23 mouse cellular contexts compared by ENCODE assay signal in genomic region chrX:162963840-162964239, GRCm38 (mm10). TPM values are rescaled to one million over a fixed set of nuclear protein-coding genes. Genes with fewer than 3 reads are reported as not detected.
A peak's percentile ranks its signal among the peaks of the same experiment; 100 is the strongest.
DNase-seq lines count a peak whose midpoint lies in the region; ATAC-seq and TF ChIP-seq lines count a peak whose summit lies in the region.
"Had no signal": no experiment of that assay in that cellular context is flagged by ENCODE, and none has a peak within 500 bp of the region (broad histone marks: within the 10 kb centered on the region; RNA-seq: fewer than 3 reads in every experiment).

No protein-coding gene starts in this region.

- no peaks in the 10 kb centered on the region for H3K9me3 ChIP-seq in embryonic facial prominence, embryonic 14.5 days (ENCODE audit: control insufficient read depth, low read length)
- H3K9me3 ChIP-seq in embryonic facial prominence, embryonic 10.5 days = no peaks in the 10 kb centered on the region
- H3K9me3 ChIP-seq in kidney, postnatal 0 days (replicated peaks; ENCODE audit: low read length) = no peaks in the 10 kb centered on the region
- no peaks in the 10 kb centered on the region for H3K9me3 ChIP-seq in kidney, embryonic 14.5 days (ENCODE audit: control insufficient read depth, low read length)
- H3K9me3 ChIP-seq in intestine, postnatal 0 days (ENCODE audit: control insufficient read depth) = no peaks in the 10 kb centered on the region
- no peaks in the 10 kb centered on the region for H3K9me3 ChIP-seq in limb, embryonic 10.5 days (replicated peaks)
- no peaks in the 10 kb centered on the region for H3K9me3 ChIP-seq in midbrain, postnatal 0 days (ENCODE audit: low read length)
- H3K9me3 ChIP-seq: forebrain, embryonic 15.5 days; G1E; heart, embryonic 13.5 days had no signal

- H3K4me1 ChIP-seq in embryonic facial prominence, embryonic 14.5 days (ENCODE audit: control insufficient read depth, insufficient read depth, low read length) = no peaks in the 10 kb centered on the region
- no peaks in the 10 kb centered on the region for H3K4me1 ChIP-seq in embryonic facial prominence, embryonic 10.5 days
- H3K4me1 ChIP-seq in kidney, postnatal 0 days (replicated peaks; ENCODE audit: insufficient read depth, low read length) = no peaks in the 10 kb centered on the region
- H3K4me1 ChIP-seq in kidney, embryonic 14.5 days (ENCODE audit: control insufficient read depth, insufficient read depth, low read length) = no peaks in the 10 kb centered on the region
- H3K4me1 ChIP-seq in intestine, postnatal 0 days (replicated peaks; ENCODE audit: control insufficient read depth, insufficient read depth, low read length) = no peaks in the 10 kb centered on the region
- no peaks in the 10 kb centered on the region for H3K4me1 ChIP-seq in limb, embryonic 10.5 days
- no peaks in the 10 kb centered on the region for H3K4me1 ChIP-seq in midbrain, postnatal 0 days (ENCODE audit: insufficient read depth, low read length)
- H3K4me1 ChIP-seq: forebrain, embryonic 15.5 days; heart, embryonic 13.5 days had no signal

- peaks cover 3% of the 10 kb centered on the region for H3K27me3 ChIP-seq in embryonic facial prominence, embryonic 14.5 days (replicated peaks; ENCODE audit: control insufficient read depth, insufficient read depth, low read length)
- peaks cover 71% of the 10 kb centered on the region for H3K27me3 ChIP-seq in embryonic facial prominence, embryonic 10.5 days (replicated peaks; ENCODE audit: low read depth, poor library complexity, severe bottlenecking)
- H3K27me3 ChIP-seq in kidney, postnatal 0 days (ENCODE audit: insufficient read depth, low read length) = no peaks in the 10 kb centered on the region
- no peaks in the 10 kb centered on the region; the same call in 1 of the 2 replicates for H3K27me3 ChIP-seq in kidney, embryonic 14.5 days (ENCODE audit: control insufficient read depth, insufficient read depth, low read length)
- H3K27me3 ChIP-seq in intestine, postnatal 0 days (replicated peaks; ENCODE audit: control insufficient read depth, insufficient read depth, low read length) = no peaks in the 10 kb centered on the region
- peaks cover 88% of the 10 kb centered on the region for H3K27me3 ChIP-seq in limb, embryonic 10.5 days (ENCODE audit: low read depth, poor library complexity, severe bottlenecking)
- H3K27me3 ChIP-seq in midbrain, postnatal 0 days (ENCODE audit: insufficient read depth, low read length) = no peaks in the 10 kb centered on the region
- H3K27me3 ChIP-seq: heart, embryonic 13.5 days had no signal

- peak; percentile 2 for DNase-seq in embryonic facial prominence, embryonic 14.5 days (ENCODE audit: low spot score)
- no peak for DNase-seq in embryonic facial prominence, embryonic 10.5 days (ENCODE audit: low spot score)
- DNase-seq in kidney, postnatal 0 days (ENCODE audit: low spot score) = no peak
- peak; percentile 19 for DNase-seq in NIH3T3 (ENCODE audit: low read depth)
- no peak for DNase-seq in limb, embryonic 10.5 days (ENCODE audit: low spot score)
- DNase-seq in midbrain, postnatal 0 days (ENCODE audit: low spot score) = no peak
- DNase-seq: adrenal gland, adult 2 months; adrenal gland, postnatal 25 days; B cell, adult 2 months; cerebellum, adult 2 months; cerebellum, postnatal 10 days; gastrocnemius, postnatal 36 days; heart, adult 11 months; heart, postnatal 36 days had no signal

- no peak for TF ChIP-seq CTCF in kidney, postnatal 0 days (IDR thresholded peaks at IDR 0.05; ENCODE audit: low read depth)
- TF ChIP-seq CTCF in intestine, postnatal 0 days (IDR thresholded peaks at IDR 0.05; ENCODE audit: low read depth) = 0 out of 2 replicates have a peak, but pooled peaks have one; percentile 1
- TF ChIP-seq CTCF in midbrain, postnatal 0 days (IDR thresholded peaks at IDR 0.05) = no peak

- no peak overlapping the region for H3K27ac ChIP-seq in embryonic facial prominence, embryonic 14.5 days (replicated peaks; ENCODE audit: low read depth, low read length)
- H3K27ac ChIP-seq in embryonic facial prominence, embryonic 10.5 days (replicated peaks) = no peak overlapping the region
- peak overlapping the region; percentile 47; the same call in 1 of the 2 replicates for H3K27ac ChIP-seq in kidney, postnatal 0 days
- no peak overlapping the region for H3K27ac ChIP-seq in kidney, embryonic 14.5 days (ENCODE audit: low read depth, low read length)
- no peak overlapping the region for H3K27ac ChIP-seq in intestine, postnatal 0 days (ENCODE audit: low read depth, low read length)
- no peak overlapping the region for H3K27ac ChIP-seq in limb, embryonic 10.5 days
- no peak overlapping the region for H3K27ac ChIP-seq in midbrain, postnatal 0 days (ENCODE audit: low read depth, low read length)
- H3K27ac ChIP-seq: forebrain, embryonic 15.5 days; heart, embryonic 13.5 days had no signal

- H3K36me3 ChIP-seq in embryonic facial prominence, embryonic 14.5 days (ENCODE audit: control insufficient read depth, insufficient read depth, low read length) = no peaks in the 10 kb centered on the region
- no peaks in the 10 kb centered on the region for H3K36me3 ChIP-seq in embryonic facial prominence, embryonic 10.5 days (replicated peaks)
- H3K36me3 ChIP-seq in kidney, postnatal 0 days (ENCODE audit: insufficient read depth, low read length) = no peaks in the 10 kb centered on the region
- no peaks in the 10 kb centered on the region for H3K36me3 ChIP-seq in kidney, embryonic 14.5 days (ENCODE audit: control insufficient read depth, insufficient read depth, low read length)
- H3K36me3 ChIP-seq in intestine, postnatal 0 days (ENCODE audit: control insufficient read depth, insufficient read depth) = no peaks in the 10 kb centered on the region
- H3K36me3 ChIP-seq in limb, embryonic 10.5 days = no peaks in the 10 kb centered on the region
- H3K36me3 ChIP-seq in midbrain, postnatal 0 days (ENCODE audit: insufficient read depth, low read length) = no peaks in the 10 kb centered on the region
- H3K36me3 ChIP-seq: forebrain, embryonic 15.5 days; heart, embryonic 13.5 days had no signal

- H3K9ac ChIP-seq in embryonic facial prominence, embryonic 14.5 days (ENCODE audit: low read depth, low read length) = no peak overlapping the region
- H3K9ac ChIP-seq in kidney, postnatal 0 days (ENCODE audit: low read depth, low read length) = no peak overlapping the region
- H3K9ac ChIP-seq in kidney, embryonic 14.5 days (ENCODE audit: low read depth, low read length) = no peak overlapping the region
- no peak overlapping the region for H3K9ac ChIP-seq in intestine, postnatal 0 days (ENCODE audit: low read depth, low read length)
- H3K9ac ChIP-seq in midbrain, postnatal 0 days (replicated peaks; ENCODE audit: low read length, poor library complexity, severe bottlenecking) = no peak overlapping the region
- H3K9ac ChIP-seq: forebrain, embryonic 15.5 days; heart, embryonic 13.5 days had no signal

- H3K4me3 ChIP-seq in embryonic facial prominence, embryonic 14.5 days (ENCODE audit: low read depth, low read length) = no peak overlapping the region
- H3K4me3 ChIP-seq in embryonic facial prominence, embryonic 10.5 days = no peak overlapping the region
- no peak overlapping the region for H3K4me3 ChIP-seq in kidney, postnatal 0 days (replicated peaks; ENCODE audit: low read depth, low read length)
- H3K4me3 ChIP-seq in kidney, embryonic 14.5 days (ENCODE audit: low read length) = no peak overlapping the region
- peak overlapping the region; percentile 12; the same call in 1 of the 2 replicates for H3K4me3 ChIP-seq in intestine, postnatal 0 days (ENCODE audit: low read depth, low read length)
- no peak overlapping the region for H3K4me3 ChIP-seq in limb, embryonic 10.5 days
- no peak overlapping the region for H3K4me3 ChIP-seq in midbrain, postnatal 0 days (ENCODE audit: low read depth, low read length)
- H3K4me3 ChIP-seq: forebrain, embryonic 15.5 days; heart, embryonic 13.5 days had no signal

- ATAC-seq in embryonic facial prominence, embryonic 14.5 days (ENCODE audit: low read depth) = no peak
- ATAC-seq in kidney, postnatal 0 days (replicated peaks; ENCODE audit: low FRiP score, low read depth) = no peak
- ATAC-seq in kidney, embryonic 14.5 days (ENCODE audit: low FRiP score, low TSS enrichment) = no peak
- no peak for ATAC-seq in intestine, postnatal 0 days
- no peak for ATAC-seq in midbrain, postnatal 0 days (ENCODE audit: low FRiP score)
- ATAC-seq: CD4-positive, CD25-positive, alpha-beta regulatory T cell, adult 4 months; forebrain, embryonic 15.5 days had no signal

- WGBS in embryonic facial prominence, embryonic 14.5 days = 34% methylated on average over 4 of the region's 4 CpGs
- 42% methylated on average over 4 of the region's 4 CpGs for WGBS in embryonic facial prominence, embryonic 10.5 days
- whole genome bisulfite sequencing in kidney, postnatal 0 days = 56% methylated on average over 4 of the region's 4 CpGs
- 50% methylated on average over 4 of the region's 4 CpGs for WGBS in kidney, embryonic 14.5 days
- WGBS in intestine, postnatal 0 days = 32% methylated on average over 4 of the region's 4 CpGs
- WGBS in limb, embryonic 10.5 days = 44% methylated on average over 4 of the region's 4 CpGs
- 52% methylated on average over 4 of the region's 4 CpGs for WGBS in midbrain, postnatal 0 days

- H3K4me2 ChIP-seq in embryonic facial prominence, embryonic 14.5 days (ENCODE audit: low read depth, low read length) = no peak overlapping the region
- no peak overlapping the region for H3K4me2 ChIP-seq in kidney, postnatal 0 days (ENCODE audit: low read length)
- no peak overlapping the region for H3K4me2 ChIP-seq in kidney, embryonic 14.5 days (replicated peaks; ENCODE audit: low read depth, low read length)
- peak overlapping the region; percentile 44 for H3K4me2 ChIP-seq in intestine, postnatal 0 days (replicated peaks; ENCODE audit: low read depth)
- H3K4me2 ChIP-seq in midbrain, postnatal 0 days (ENCODE audit: low read depth, low read length, poor library complexity, severe bottlenecking) = no peak overlapping the region
- H3K4me2 ChIP-seq: forebrain, embryonic 15.5 days; heart, embryonic 13.5 days had no signal

RNA-seq across cellular contexts. Expression of gene S100g, which starts 0.6 kb away (rescaled TPM):
- 0.66 TPM in 1 of 2 replicates, not detected in the other for polyA plus RNA-seq in embryonic facial prominence, embryonic 14.5 days (2014; fragmentation: Nextera tagmentation; extraction: Ambion mirVana)
- polyA plus RNA-seq in embryonic facial prominence, embryonic 10.5 days (2016; fragmentation: Nextera tagmentation; extraction: Ambion mirVana) = not detected in 2 replicates
- 5,307 and 6,196 TPM in 2 replicates for polyA plus RNA-seq in kidney, postnatal 0 days (2015; fragmentation: Nextera tagmentation; extraction: Ambion mirVana)
- 43.6 and 48.7 TPM in 2 replicates for polyA plus RNA-seq in kidney, embryonic 14.5 days (2014; fragmentation: Nextera tagmentation; extraction: Ambion mirVana)
- polyA plus RNA-seq in intestine, postnatal 0 days (2015; fragmentation: Nextera tagmentation; extraction: Ambion mirVana) = 798 and 924 TPM in 2 replicates
- polyA plus RNA-seq in limb, embryonic 10.5 days (2016; fragmentation: Nextera tagmentation; extraction: Ambion mirVana) = 0.56 TPM in 1 of 2 replicates, not detected in the other
- total RNA-seq in midbrain, postnatal 0 days (2014; rRNA removed) = not detected in 2 replicates
- polyA plus RNA-seq in midbrain, postnatal 0 days (2015; fragmentation: Nextera tagmentation; extraction: Ambion mirVana) = 0.53 TPM in 1 of 2 replicates, not detected in the other
- total RNA-seq: adrenal gland, adult 2 months; adrenal gland, postnatal 25 days; G1E; gastrocnemius, postnatal 36 days; heart, postnatal 36 days had no signal
- polyA plus RNA-seq: adrenal gland, adult 2 months; embryonic facial prominence, embryonic 11.5 days; forebrain, embryonic 11.5 days; G1E; heart, embryonic 13.5 days; hindbrain, embryonic 11.5 days had no signal

Comparison
In these comparisons a context has a peak if more than half of its experiments do, and no peak if none do; other contexts are left out.
1. DNase-seq: peak in embryonic facial prominence, embryonic 14.5 days (single experiment) and NIH3T3 (single experiment); none in embryonic facial prominence, embryonic 10.5 days (single experiment), kidney, postnatal 0 days (single experiment), limb, embryonic 10.5 days (single experiment) and midbrain, postnatal 0 days (single experiment).
2. RNA of gene S100g, which starts 0.6 kb away (polyA plus RNA-seq): 5,307 to 6,196 TPM in kidney, postnatal 0 days, 798 to 924 TPM in intestine, postnatal 0 days and 43.6 to 48.7 TPM in kidney, embryonic 14.5 days; 0.56 TPM in limb, embryonic 10.5 days, 0.53 TPM in midbrain, postnatal 0 days, not detected in embryonic facial prominence, embryonic 10.5 days and 0.66 TPM in embryonic facial prominence, embryonic 14.5 days; every median in the first group is over 10 times any median in the second.